In the genomic region with DNA sequence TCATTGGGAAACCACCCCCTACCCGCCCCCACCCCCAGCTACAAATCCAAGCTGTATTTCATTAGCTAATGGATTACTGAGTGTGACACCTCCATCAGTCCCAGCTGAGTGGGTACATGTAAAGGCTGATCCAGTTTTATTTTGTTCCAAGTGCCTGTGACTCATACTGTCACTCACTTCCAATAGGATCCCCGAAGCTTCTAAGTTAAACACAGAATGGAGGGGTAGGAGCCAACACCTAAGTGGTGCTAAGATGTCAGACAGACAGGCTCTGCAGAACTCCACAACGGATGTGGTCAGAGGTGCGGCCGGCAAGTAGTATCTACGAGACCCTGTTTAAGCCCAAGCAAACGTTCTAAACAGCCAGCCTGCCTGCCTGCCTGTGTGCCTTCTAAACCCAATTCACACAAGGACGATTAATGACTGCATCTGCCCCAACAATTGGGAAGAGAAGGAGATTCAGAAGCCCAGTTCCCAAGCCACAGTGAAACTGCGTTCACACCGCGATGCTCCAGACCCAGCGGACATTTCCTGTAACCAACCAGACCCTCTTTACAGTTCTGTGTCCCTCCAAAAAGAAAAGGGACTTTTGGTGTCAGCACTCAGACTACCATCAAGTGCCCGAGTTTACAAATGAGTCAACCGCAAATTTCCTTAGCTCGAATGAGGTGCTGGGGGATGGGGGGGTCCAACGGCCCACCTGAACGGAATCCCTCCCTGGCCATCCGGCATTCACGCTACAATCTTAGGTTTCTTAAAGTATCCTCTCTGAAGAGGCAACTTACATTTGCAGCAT, we compare ENCODE assay signal across 8 mouse cellular contexts. TPM values are rescaled to one million over a fixed set of nuclear protein-coding genes. Genes with fewer than 3 reads are reported as not detected.
DNase-seq lines count a peak whose midpoint lies in the region; ATAC-seq and TF ChIP-seq lines count a peak whose summit lies in the region.

No protein-coding gene starts in this region.

- DNase-seq in cerebellum, adult 11-12 months, result peak; percentile 23
- no peak for DNase-seq in cerebellum, adult 8-10 months
- no peak for DNase-seq in testis, postnatal 10 days (ENCODE audit: low spot score)
- peak; percentile 53 for DNase-seq in liver
- no peak for DNase-seq in ovary, postnatal 14 days (ENCODE audit: low spot score)

- no peaks in the 10 kb centered on the region; the same call in none of the 2 replicates for H3K36me3 ChIP-seq in testis, adult 2 months (ENCODE audit: control insufficient read depth, insufficient read depth, low read length)

- H3K4me3 ChIP-seq in testis, adult 2 months (ENCODE audit: control insufficient read depth, low read depth, low read length), result peak overlapping the region; percentile 95
- H3K4me3 ChIP-seq in olfactory bulb, adult 2 months (ENCODE audit: insufficient read depth, low read depth, low read length), result peak overlapping the region; percentile 55

- H3K27ac ChIP-seq in testis, adult 2 months (ENCODE audit: control insufficient read depth, insufficient read depth, low read depth, low read length), result peak overlapping the region; percentile 41; the same call in 1 of the 2 replicates
- no peak overlapping the region for H3K27ac ChIP-seq in olfactory bulb, adult 2 months (ENCODE audit: insufficient read depth, low read depth, low read length)

- 7% methylated on average over 19 of the region's 19 CpGs for WGBS in olfactory bulb, adult 2 months

- H3K4me1 ChIP-seq in testis, adult 2 months (ENCODE audit: control insufficient read depth, insufficient read depth, low read length), result peaks cover 6% of the 10 kb centered on the region
- peaks cover 25% of the 10 kb centered on the region for H3K4me1 ChIP-seq in olfactory bulb, adult 2 months (ENCODE audit: control insufficient read depth, insufficient read depth, low read length)

- TF ChIP-seq POLR2A in testis, adult 2 months (IDR thresholded peaks at IDR 0.05; ENCODE audit: control insufficient read depth, low read depth, low read length), result 0 out of 2 replicates have a peak, but pooled peaks have one; percentile 26
- TF ChIP-seq POLR2A in olfactory bulb, adult 2 months (IDR thresholded peaks at IDR 0.05; ENCODE audit: insufficient read depth, low read depth, low read length), result no peak

- H3K27me3 ChIP-seq in testis, adult 2 months (ENCODE audit: control insufficient read depth, insufficient read depth, low read length), result no peaks in the 10 kb centered on the region

- no peak for TF ChIP-seq CTCF in testis, adult 2 months (IDR thresholded peaks at IDR 0.05; ENCODE audit: control insufficient read depth, insufficient read depth, insufficient replicate concordance, low read depth, low read length)
- TF ChIP-seq CTCF in olfactory bulb, adult 2 months (IDR thresholded peaks at IDR 0.05; ENCODE audit: insufficient read depth, low read depth, low read length), result no peak

- ATAC-seq in hematopoietic stem cell, adult 5-6 weeks (replicated peaks in 1 of 2; ENCODE audit: insufficient read depth in 1 of 2, low FRiP score in 2 of 2, low TSS enrichment in 1 of 2, low read depth in 1 of 2, poor library complexity in 2 of 2, severe bottlenecking in 2 of 2), result peak; percentile 5 to 38; a peak in 1 of 4 replicates

RNA-seq across cellular contexts. Expression of gene Ccdc88c, which starts 1.2 kb away (rescaled TPM):
- 38.1 and 41.6 TPM in 2 replicates for polyA plus RNA-seq in testis, adult 2 months (2012; rRNA removed)
- total RNA-seq in hematopoietic stem cell, adult 5-6 weeks (2017), result 78.5 and 81.7 TPM in 2 replicates
- polyA plus RNA-seq in olfactory bulb, adult 2 months (2012; ENCODE audit: insufficient read depth, insufficient read length, low replicate concordance, missing spikeins), result 56.2 TPM in 1 of 2 replicates, not detected in the other

RNA-seq across cellular contexts. Expression of gene Ppp4r3a, which starts 55.9 kb away (rescaled TPM):
- polyA plus RNA-seq in testis, adult 2 months (2012; rRNA removed), result 8.4 and 9.8 TPM in 2 replicates
- 162 and 168 TPM in 2 replicates for total RNA-seq in hematopoietic stem cell, adult 5-6 weeks (2017)
- polyA plus RNA-seq in olfactory bulb, adult 2 months (2012; ENCODE audit: insufficient read depth, insufficient read length, low replicate concordance, missing spikeins), result not detected in 2 replicates

Comparison
In these comparisons a context has a peak if more than half of its experiments do, and no peak if none do; other contexts are left out.
1. DNase-seq: peak in cerebellum, adult 11-12 months (single experiment) and liver (single experiment); none in cerebellum, adult 8-10 months (single experiment), testis, postnatal 10 days (single experiment) and ovary, postnatal 14 days (single experiment).